Mouse (Mus musculus) bone marrow macrophage, adult 2 months (primary cell): Measurements from ENCODE around the gene Sypl2.

ENCODE experiments used
- CTCF ChIP-seq: IDR thresholded peaks from 2 replicates; pipeline ENCODE4 v1.5.1; 2012; ENCODE audit warnings: low read depth, mild to moderate bottlenecking, low read length, moderate library complexity
- POLR2A ChIP-seq: IDR thresholded peaks from 2 replicates; pipeline ENCODE4 v1.6.1; 2012; ENCODE audit warnings: mild to moderate bottlenecking, low read depth, low read length, borderline replicate concordance

- no peak for TF ChIP-seq CTCF
- TF ChIP-seq POLR2A, result no peak
Measured at GRCm38 (mm10) chr3:108195287-108195686, 31.2 kb downstream of the Sypl2 start.
